9 mouse cellular contexts compared by ENCODE assay signal in the genomic region with DNA sequence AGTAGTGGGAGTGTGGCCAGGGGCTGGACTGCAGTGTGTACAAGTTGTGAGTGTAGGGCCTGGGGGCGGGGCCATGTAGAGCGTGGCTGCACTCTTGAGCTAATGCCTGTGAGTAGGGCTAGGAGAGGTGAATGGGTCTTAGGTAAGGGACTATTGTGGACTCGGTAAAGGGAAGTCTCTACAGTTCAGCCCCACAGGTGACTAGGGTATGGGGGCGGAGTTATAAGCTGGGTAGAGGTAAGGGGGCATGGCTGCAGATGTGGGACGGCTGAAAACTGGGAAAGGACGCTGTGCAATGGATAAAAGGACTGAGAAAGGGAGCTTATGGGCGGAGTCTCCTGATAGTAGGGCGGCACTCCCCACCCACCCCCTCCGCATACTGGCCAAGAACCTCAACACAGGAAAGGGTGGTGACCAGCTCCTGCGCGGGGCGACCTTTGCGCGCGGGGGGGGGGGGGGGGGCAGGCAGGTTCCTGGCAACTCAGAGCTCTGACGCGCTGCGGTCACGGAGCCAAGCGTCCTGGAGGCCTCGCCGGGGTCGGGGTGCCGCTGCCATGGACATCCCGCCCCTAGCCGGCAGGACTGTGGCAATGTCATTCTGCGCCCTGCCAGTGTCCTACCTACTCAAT. TPM values are rescaled to one million over a fixed set of nuclear protein-coding genes. Genes with fewer than 3 reads are reported as not detected.
DNase-seq lines count a peak whose midpoint lies in the region; ATAC-seq and TF ChIP-seq lines count a peak whose summit lies in the region.
"Had no signal": no experiment of that assay in that cellular context is flagged by ENCODE, and none has a peak within 500 bp of the region (broad histone marks: within the 10 kb centered on the region; RNA-seq: fewer than 3 reads in every experiment).

Tm6sf2 (plus strand) TSS at position 484 of the 629 bp plus-strand sequence.

- no peaks in the 10 kb centered on the region for H3K9me3 ChIP-seq in forebrain, postnatal 0 days (ENCODE audit: low read length)
- no peaks in the 10 kb centered on the region for H3K9me3 ChIP-seq in hindbrain, embryonic 14.5 days (ENCODE audit: control insufficient read depth, low read length)
- H3K9me3 ChIP-seq in limb, embryonic 15.5 days, result no peaks in the 10 kb centered on the region
- no peaks in the 10 kb centered on the region for H3K9me3 ChIP-seq in midbrain, embryonic 16.5 days (replicated peaks; ENCODE audit: control insufficient read depth, low read length, poor library complexity, severe bottlenecking)
- H3K9me3 ChIP-seq: G1E had no signal

- H3K27ac ChIP-seq in forebrain, postnatal 0 days (ENCODE audit: low read depth, low read length), result no peak within 1 kb of the TSS
- no peak within 1 kb of the TSS for H3K27ac ChIP-seq in hindbrain, embryonic 14.5 days
- H3K27ac ChIP-seq in limb, embryonic 15.5 days, result no peak within 1 kb of the TSS
- H3K27ac ChIP-seq in midbrain, embryonic 16.5 days (ENCODE audit: low read length), result no peak within 1 kb of the TSS
- no peak within 1 kb of the TSS for H3K27ac ChIP-seq in thymus, adult 2 months (ENCODE audit: control insufficient read depth, insufficient read depth, low read length)

- TF ChIP-seq CTCF in forebrain, postnatal 0 days (IDR thresholded peaks at IDR 0.05; ENCODE audit: low read depth), result no peak
- TF ChIP-seq CTCF in thymus, adult 2 months (IDR thresholded peaks at IDR 0.05; ENCODE audit: borderline replicate concordance, control insufficient read depth, extremely low read depth, insufficient read depth, low read length, poor library complexity), result no peak

- no peak within 1 kb of the TSS for H3K9ac ChIP-seq in forebrain, postnatal 0 days
- H3K9ac ChIP-seq in hindbrain, embryonic 14.5 days, result no peak within 1 kb of the TSS
- H3K9ac ChIP-seq in limb, embryonic 15.5 days, result no peak within 1 kb of the TSS
- no peak within 1 kb of the TSS for H3K9ac ChIP-seq in midbrain, embryonic 16.5 days (ENCODE audit: low read depth, low read length)

- WGBS in forebrain, postnatal 0 days, result 15% methylated on average over 21 of the region's 27 CpGs
- WGBS in hindbrain, embryonic 14.5 days, result 16% methylated on average over 14 of the region's 27 CpGs
- WGBS in limb, embryonic 15.5 days, result 13% methylated on average over 23 of the region's 27 CpGs
- 12% methylated on average over 19 of the region's 27 CpGs for WGBS in midbrain, embryonic 16.5 days
- WGBS in thymus, adult 2 months, result 24% methylated on average over 26 of the region's 27 CpGs

- H3K4me2 ChIP-seq in forebrain, postnatal 0 days (ENCODE audit: low read depth), result 0 out of 2 replicates have a peak within 1 kb of the TSS, but pooled peaks have one; percentile 21
- 0 out of 2 replicates have a peak within 1 kb of the TSS, but pooled peaks have one; percentile 10 for H3K4me2 ChIP-seq in hindbrain, embryonic 14.5 days (replicated peaks)
- H3K4me2 ChIP-seq in limb, embryonic 15.5 days, result peak within 1 kb of the TSS; percentile 47
- peak within 1 kb of the TSS; percentile 9; the same call in 1 of the 2 replicates for H3K4me2 ChIP-seq in midbrain, embryonic 16.5 days (ENCODE audit: low read length)

- no peaks in the 10 kb centered on the region for H3K27me3 ChIP-seq in forebrain, postnatal 0 days (ENCODE audit: insufficient read depth, low read length)
- no peaks in the 10 kb centered on the region for H3K27me3 ChIP-seq in hindbrain, embryonic 14.5 days (ENCODE audit: control insufficient read depth, insufficient read depth, low read length)
- no peaks in the 10 kb centered on the region for H3K27me3 ChIP-seq in limb, embryonic 15.5 days
- H3K27me3 ChIP-seq in midbrain, embryonic 16.5 days (ENCODE audit: control insufficient read depth, insufficient read depth, low read depth, low read length), result no peaks in the 10 kb centered on the region
- no peaks in the 10 kb centered on the region for H3K27me3 ChIP-seq in thymus, adult 2 months (ENCODE audit: control insufficient read depth, insufficient read depth, low read length)

- H3K36me3 ChIP-seq in forebrain, postnatal 0 days (ENCODE audit: insufficient read depth), result peaks cover 47% of the 10 kb centered on the region
- H3K36me3 ChIP-seq in hindbrain, embryonic 14.5 days (replicated peaks; ENCODE audit: control insufficient read depth, insufficient read depth), result peaks cover 49% of the 10 kb centered on the region
- H3K36me3 ChIP-seq in limb, embryonic 15.5 days, result peaks cover 51% of the 10 kb centered on the region
- peaks cover 38% of the 10 kb centered on the region for H3K36me3 ChIP-seq in midbrain, embryonic 16.5 days (ENCODE audit: control insufficient read depth, insufficient read depth, low read length)
- peaks cover 7% of the 10 kb centered on the region for H3K36me3 ChIP-seq in thymus, adult 2 months (ENCODE audit: control insufficient read depth, insufficient read depth, low read length)

- no peaks in the 10 kb centered on the region for H3K4me1 ChIP-seq in forebrain, postnatal 0 days (ENCODE audit: insufficient read depth)
- no peaks in the 10 kb centered on the region for H3K4me1 ChIP-seq in hindbrain, embryonic 14.5 days (replicated peaks; ENCODE audit: control insufficient read depth, insufficient read depth, low read length)
- H3K4me1 ChIP-seq in limb, embryonic 15.5 days, result peaks cover 10% of the 10 kb centered on the region
- 0 out of 2 replicates have a peak, but pooled peaks cover 2% of the 10 kb centered on the region for H3K4me1 ChIP-seq in midbrain, embryonic 16.5 days (ENCODE audit: control insufficient read depth, insufficient read depth, low read length)
- no peaks in the 10 kb centered on the region; the same call in 1 of the 2 replicates for H3K4me1 ChIP-seq in thymus, adult 2 months (replicated peaks; ENCODE audit: control insufficient read depth, insufficient read depth, low read length)

- DNase-seq in right cerebral cortex, postnatal 10 days (ENCODE audit: low spot score in 2 of 2), result peak; percentile 67 to 70
- no peak for DNase-seq in right cerebral cortex, postnatal 25 days
- DNase-seq in forebrain, postnatal 0 days, result no peak
- DNase-seq in hindbrain, embryonic 14.5 days (ENCODE audit: low spot score), result no peak
- no peak for DNase-seq in thymus, adult 2 months
- DNase-seq in B cell, adult 2 months, result no peak

- H3K4me3 ChIP-seq in forebrain, postnatal 0 days (ENCODE audit: low read depth, low read length), result no peak within 1 kb of the TSS
- H3K4me3 ChIP-seq in hindbrain, embryonic 14.5 days (replicated peaks; ENCODE audit: low read length), result no peak within 1 kb of the TSS
- H3K4me3 ChIP-seq in limb, embryonic 15.5 days, result peak within 1 kb of the TSS; percentile 8; the same call in 1 of the 2 replicates
- H3K4me3 ChIP-seq in midbrain, embryonic 16.5 days (ENCODE audit: low read depth, low read length), result no peak within 1 kb of the TSS
- no peak within 1 kb of the TSS for H3K4me3 ChIP-seq in thymus, adult 2 months (ENCODE audit: control insufficient read depth, insufficient read depth, low read length)

- no peak for TF ChIP-seq POLR2A in thymus, adult 2 months (IDR thresholded peaks at IDR 0.05; ENCODE audit: control insufficient read depth, extremely low read depth, insufficient read depth, low read length, poor library complexity)

- ATAC-seq in forebrain, postnatal 0 days, result peak; percentile 74
- ATAC-seq in hindbrain, embryonic 14.5 days (ENCODE audit: low FRiP score), result peak; percentile 56; the same call in 1 of the 2 replicates
- ATAC-seq in limb, embryonic 15.5 days (ENCODE audit: insufficient number of reproducible peaks, low FRiP score, low TSS enrichment, low read depth), result peak; percentile 53; the same call in 1 of the 2 replicates
- peak; percentile 56 for ATAC-seq in midbrain, embryonic 16.5 days

RNA-seq across cellular contexts. Expression of gene Tm6sf2, which starts in this region (rescaled TPM):
- total RNA-seq in forebrain, postnatal 0 days (2014; rRNA removed), result 0.92 and 3.0 TPM in 2 replicates
- 0.18 and 0.56 TPM in 2 replicates for polyA plus RNA-seq in forebrain, postnatal 0 days (2015; fragmentation: Nextera tagmentation; extraction: Ambion mirVana)
- 1.0 and 1.9 TPM in 2 replicates for polyA plus RNA-seq in hindbrain, embryonic 14.5 days (2014; fragmentation: Nextera tagmentation; extraction: Ambion mirVana)
- polyA plus RNA-seq in limb, embryonic 15.5 days (2015; fragmentation: Nextera tagmentation; extraction: Ambion mirVana), result 0.61 and 0.91 TPM in 2 replicates
- 1.3 and 1.4 TPM in 2 replicates for polyA plus RNA-seq in midbrain, embryonic 16.5 days (2015; fragmentation: Nextera tagmentation; extraction: Ambion mirVana)
- polyA plus RNA-seq in thymus, adult 2 months (2012; rRNA removed), result 5.1 and 5.9 TPM in 2 replicates

Comparison
In these comparisons a context has a peak if more than half of its experiments do, and no peak if none do; other contexts are left out.
1. DNase-seq: peak in right cerebral cortex, postnatal 10 days (2 of 2); none in right cerebral cortex, postnatal 25 days (single experiment), forebrain, postnatal 0 days (single experiment), hindbrain, embryonic 14.5 days (single experiment), thymus, adult 2 months (single experiment) and B cell, adult 2 months (0 of 2).
2. Peak in ATAC-seq, H3K4me3 ChIP-seq and H3K4me2 ChIP-seq in limb, embryonic 15.5 days; RNA of the gene not detected or under 1 TPM.
3. Peak in every context shown above with its lines, with median percentiles within 50 percentile points of each other: ATAC-seq and H3K4me2 ChIP-seq.